Mouse (Mus musculus) forebrain, embryonic 11.5 days (tissue): Measurements from ENCODE around the gene Ackr4. TPM values are rescaled to one million over a fixed set of nuclear protein-coding genes. Genes with fewer than 3 reads are reported as not detected.

Experiments used
- ATAC-seq: fragments of 200-750 bp; cut with Nextera tagmentation; replicated peaks from 2 replicates; pipeline ENCODE4 v1.8.0; 2017; ENCODE audit warnings: moderate TSS enrichment; ENCODE audit not compliant: low FRiP score
- DNase-seq: peaks from one replicate; pipeline ENCODE4 v3.0.0-alpha.2; 2017; ENCODE audit warnings: low spot score
- H3K27ac ChIP-seq: fragments of 300-500 bp; sonication (generic); 2 replicates; pipeline ENCODE4 v1.5.1; 2014; ENCODE audit warnings: low read depth, low read length
- H3K27me3 ChIP-seq: fragments of 300-500 bp; sonication (generic); 2 replicates; pipeline ENCODE4 v1.6.1; 2014; ENCODE audit warnings: mild to moderate bottlenecking, low read length, mixed read lengths; ENCODE audit not compliant: control insufficient read depth, insufficient read depth
- H3K36me3 ChIP-seq: fragments of 300-500 bp; sonication (generic); 2 replicates; pipeline ENCODE4 v1.6.1; 2014; ENCODE audit warnings: mild to moderate bottlenecking, low read length, moderate library complexity, mixed read lengths; ENCODE audit not compliant: control insufficient read depth, insufficient read depth
- H3K4me1 ChIP-seq: fragments of 300-500 bp; sonication (generic); replicated peaks from 2 replicates; pipeline ENCODE4 v1.6.1; 2014; ENCODE audit warnings: low read length, mixed read lengths; ENCODE audit not compliant: control insufficient read depth, insufficient read depth
- H3K4me2 ChIP-seq: fragments of 300-500 bp; sonication (generic); 2 replicates; pipeline ENCODE4 v1.6.1; 2014; ENCODE audit warnings: low read depth, mild to moderate bottlenecking, low read length, moderate library complexity, mixed read lengths; ENCODE audit not compliant: severe bottlenecking
- H3K4me3 ChIP-seq: fragments of 300-500 bp; sonication (generic); 2 replicates; pipeline ENCODE4 v1.5.1; 2014; ENCODE audit warnings: low read depth, low read length
- H3K9ac ChIP-seq: fragments of 300-500 bp; sonication (generic); 2 replicates; pipeline ENCODE4 v1.6.1; 2014; ENCODE audit warnings: low read length
- H3K9me3 ChIP-seq: fragments of 300-500 bp; sonication (generic); 2 replicates; pipeline ENCODE4 v1.6.1; 2016; ENCODE audit warnings: low read length, mixed read lengths; ENCODE audit not compliant: control insufficient read depth
- WGBS: fragments of 180-500 bp; shearing (Covaris S2); extraction: QIAGEN DNeasy Blood & Tissue Kit; methylation state at CpG from one replicate; pipeline ENCODE4 v1.1.7; 2014; 5-methylcytosine and 5-hydroxymethylcytosine counted together
- polyA plus RNA-seq: library from polyadenylated mRNA; unstranded; fragments of >200 nt; fragmentation: Nextera tagmentation; extraction: Ambion mirVana; gene quantifications from 2 replicates; pipeline ENCODE4 v1.2.1, GENCODE M21; 2014

Ackr4 gene
- 0.64 and 0.68 TPM in 2 replicates for polyA plus RNA-seq

- DNase-seq (no peak), ATAC-seq (no peak)
- Histone ChIP-seq H3K27me3 (no peaks in the 10 kb centered on the region), H3K9ac (no peak within 1 kb of the TSS), H3K4me1 (peaks cover 5% of the 10 kb centered on the region; the same call in 1 of the 2 replicates), H3K4me3 (no peak within 1 kb of the TSS), H3K36me3 (no peaks in the 10 kb centered on the region), H3K27ac (no peak within 1 kb of the TSS), H3K9me3 (no peaks in the 10 kb centered on the region), H3K4me2 (no peak within 1 kb of the TSS)
- WGBS: 77% methylated on average over 3 of the region's 3 CpGs
These were observed at the start of gene Ackr4 for GRCm38 (mm10) chr9:104126833-104127232. Ackr4 (minus strand) TSS chr9:104126933.

DNA sequence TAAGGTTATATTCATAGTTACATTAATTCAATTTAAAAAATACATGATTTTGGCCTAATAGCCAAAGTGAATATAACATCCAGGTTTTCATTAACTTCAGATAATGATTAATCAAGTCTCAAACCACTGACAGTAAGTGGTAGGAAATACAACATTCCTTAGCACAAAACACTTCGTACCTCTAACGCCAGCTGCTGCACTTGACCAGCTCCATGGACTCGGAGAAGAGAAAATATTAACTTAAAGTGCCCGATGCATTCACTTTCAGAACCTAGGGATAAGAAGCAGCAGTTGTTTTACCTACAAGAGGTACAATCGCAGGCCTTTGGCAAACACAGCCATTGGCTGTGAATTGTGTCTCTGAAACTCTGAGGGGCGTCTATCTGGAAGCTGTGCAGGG lies 45.6 kb upstream of the Ackr4 start:
- DNase-seq (no peak), ATAC-seq (no peak)
- WGBS: 95% methylated on average over 6 of the region's 6 CpGs
- Histone ChIP-seq H3K9ac (no peak overlapping the region), H3K4me3 (no peak overlapping the region), H3K4me1 (no peaks in the 10 kb centered on the region), H3K27me3 (no peaks in the 10 kb centered on the region), H3K27ac (no peak overlapping the region), H3K36me3 (peaks cover 2% of the 10 kb centered on the region; the same call in 1 of the 2 replicates), H3K9me3 (no peaks in the 10 kb centered on the region), H3K4me2 (no peak overlapping the region)

DNA sequence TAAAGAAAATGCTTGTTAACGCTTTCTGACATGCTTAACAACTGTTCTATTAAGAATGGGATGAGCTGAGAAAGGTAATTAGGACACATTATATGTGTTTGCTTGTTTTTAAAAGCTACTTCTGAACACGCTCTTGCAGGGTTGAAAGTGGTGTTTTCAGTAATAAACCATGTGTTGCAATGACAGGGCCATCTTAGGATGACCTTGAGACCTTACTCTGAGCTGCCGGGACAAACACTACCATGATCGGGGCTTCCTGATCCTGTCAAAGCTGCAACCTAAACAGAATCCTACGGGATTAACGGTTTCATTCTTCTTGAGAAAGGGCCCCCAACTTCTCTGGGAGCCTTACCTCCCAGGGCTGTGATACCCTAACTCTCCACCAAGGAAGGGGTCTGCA lies 44.9 kb upstream of the Ackr4 start:
- H3K27ac ChIP-seq: no peak overlapping the region
- H3K4me3 ChIP-seq: no peak overlapping the region
- no peaks in the 10 kb centered on the region for H3K4me1 ChIP-seq
- H3K9me3 ChIP-seq: no peaks in the 10 kb centered on the region
- peaks cover 2% of the 10 kb centered on the region; the same call in 1 of the 2 replicates for H3K36me3 ChIP-seq
- H3K27me3 ChIP-seq: no peaks in the 10 kb centered on the region
- H3K9ac ChIP-seq: no peak overlapping the region
- WGBS: 88% methylated on average over 6 of the region's 6 CpGs
- DNase-seq (no peak), ATAC-seq (no peak)
- H3K4me2 ChIP-seq: no peak overlapping the region

DNA sequence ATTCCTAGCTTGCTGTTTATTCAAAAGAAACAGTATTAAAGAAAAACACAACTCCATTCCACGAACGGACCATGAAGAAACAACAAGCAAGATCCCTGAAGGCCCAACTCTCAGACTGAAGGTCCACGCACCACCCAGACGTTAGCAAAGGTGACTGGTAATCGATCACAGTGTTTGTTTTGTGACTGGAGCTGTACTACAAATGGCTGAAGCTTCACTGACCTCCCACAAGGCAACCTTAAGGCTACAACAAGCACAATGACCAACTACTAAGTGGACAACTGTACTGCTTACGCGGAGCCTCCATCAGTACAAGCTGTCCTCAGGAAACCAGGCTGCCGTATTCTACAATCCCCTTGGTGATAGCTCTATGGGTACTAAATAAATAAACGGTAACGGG lies 43.3 kb upstream of the Ackr4 start:
- no peaks in the 10 kb centered on the region for H3K27me3 ChIP-seq
- DNase-seq: no peak
- H3K4me1 ChIP-seq: no peaks in the 10 kb centered on the region
- no peaks in the 10 kb centered on the region for H3K9me3 ChIP-seq
- H3K4me2 ChIP-seq: no peak overlapping the region
- WGBS: 96% methylated on average over 10 of the region's 10 CpGs
- no peak overlapping the region for H3K4me3 ChIP-seq
- H3K27ac ChIP-seq: no peak overlapping the region
- H3K36me3 ChIP-seq: peaks cover 2% of the 10 kb centered on the region; the same call in 1 of the 2 replicates
- no peak overlapping the region for H3K9ac ChIP-seq
- ATAC-seq: no peak

- DNase-seq (no peak), ATAC-seq (no peak)
- no peaks in the 10 kb centered on the region for H3K4me1 ChIP-seq
- H3K36me3 ChIP-seq: peaks cover 9% of the 10 kb centered on the region; the same call in 1 of the 2 replicates
- H3K4me3 ChIP-seq: no peak overlapping the region
- 91% methylated on average over 5 of the region's 5 CpGs for WGBS
- no peak overlapping the region for H3K9ac ChIP-seq
- no peak overlapping the region for H3K27ac ChIP-seq
- H3K9me3 ChIP-seq: no peaks in the 10 kb centered on the region
- H3K4me2 ChIP-seq: no peak overlapping the region
- H3K27me3 ChIP-seq: no peaks in the 10 kb centered on the region
These were observed 39.2 kb upstream of the Ackr4 start for GRCm38 (mm10) chr9:104165926-104166325.

GRCm38 (mm10) chr9:104164194-104164593 lies 37.5 kb upstream of the Ackr4 start:
- Histone ChIP-seq H3K27ac (no peak overlapping the region), H3K36me3 (peaks cover 11% of the 10 kb centered on the region; the same call in 1 of the 2 replicates), H3K4me1 (no peaks in the 10 kb centered on the region), H3K27me3 (no peaks in the 10 kb centered on the region), H3K4me3 (no peak overlapping the region), H3K9me3 (no peaks in the 10 kb centered on the region), H3K9ac (no peak overlapping the region), H3K4me2 (no peak overlapping the region)
- DNase-seq (no peak), ATAC-seq (no peak)
- 88% methylated on average over 5 of the region's 5 CpGs for WGBS

- no peaks in the 10 kb centered on the region for H3K27me3 ChIP-seq
- no peak for ATAC-seq
- H3K4me1 ChIP-seq: no peaks in the 10 kb centered on the region
- H3K4me3 ChIP-seq: no peak overlapping the region
- H3K27ac ChIP-seq: no peak overlapping the region
- WGBS: 88% methylated on average over 7 of the region's 7 CpGs
- peaks cover 11% of the 10 kb centered on the region; the same call in 1 of the 2 replicates for H3K36me3 ChIP-seq
- no peak overlapping the region for H3K4me2 ChIP-seq
- no peak overlapping the region for H3K9ac ChIP-seq
- no peaks in the 10 kb centered on the region for H3K9me3 ChIP-seq
- no peak for DNase-seq
These were observed 34.4 kb upstream of the Ackr4 start for GRCm38 (mm10) chr9:104161117-104161516.

- no peaks in the 10 kb centered on the region for H3K27me3 ChIP-seq
- no peak overlapping the region for H3K4me3 ChIP-seq
- ATAC-seq (no peak), DNase-seq (no peak)
- H3K36me3 ChIP-seq: peaks cover 25% of the 10 kb centered on the region; the same call in 1 of the 2 replicates
- H3K4me1 ChIP-seq: no peaks in the 10 kb centered on the region
- H3K27ac ChIP-seq: no peak overlapping the region
- no peak overlapping the region for H3K9ac ChIP-seq
- WGBS: 95% methylated on average over 7 of the region's 7 CpGs
- no peak overlapping the region for H3K4me2 ChIP-seq
- no peaks in the 10 kb centered on the region for H3K9me3 ChIP-seq
These were observed 30.6 kb upstream of the Ackr4 start for GRCm38 (mm10) chr9:104157291-104157690.

DNA sequence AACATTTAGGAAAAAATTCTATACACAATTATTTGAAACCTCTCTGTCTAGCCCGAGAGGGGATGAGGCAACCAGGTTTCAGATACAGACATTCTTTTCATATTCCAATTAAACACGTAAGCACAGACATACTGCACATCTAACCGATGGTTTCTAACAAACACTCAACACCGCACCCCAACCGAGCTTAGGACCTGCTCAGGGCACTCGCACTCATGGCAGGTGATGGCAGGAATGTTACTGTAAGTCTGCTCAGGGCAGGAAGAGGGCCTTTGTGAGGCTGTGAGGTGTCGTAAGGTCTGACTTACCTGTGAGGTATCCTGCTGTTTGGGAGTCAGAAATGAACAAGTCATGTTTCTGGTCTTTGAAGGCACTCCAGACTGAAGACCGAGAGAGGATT lies 29.8 kb upstream of the Ackr4 start:
- 96% methylated on average over 8 of the region's 8 CpGs for WGBS
- no peaks in the 10 kb centered on the region for H3K4me1 ChIP-seq
- H3K27me3 ChIP-seq: no peaks in the 10 kb centered on the region
- no peak overlapping the region for H3K27ac ChIP-seq
- H3K4me3 ChIP-seq: no peak overlapping the region
- no peak for ATAC-seq
- H3K4me2 ChIP-seq: no peak overlapping the region
- no peak overlapping the region for H3K9ac ChIP-seq
- H3K36me3 ChIP-seq: peaks cover 25% of the 10 kb centered on the region; the same call in 1 of the 2 replicates
- no peaks in the 10 kb centered on the region for H3K9me3 ChIP-seq
- DNase-seq: no peak
